Mouse (Mus musculus): ENCODE measurements at regions not wholly inside any gene's neighbourhood (a gene's known extent, or its start where the extent isn't known, plus 50 kb on each side); places are given as distances from the start of the nearest gene placed in this dataset.

GRCm38 (mm10) chr3:143736651-143737398 lies 468.2 kb downstream of the Lmo4 start:
- TF ChIP-seq CTCF (IDR thresholded peaks at IDR 0.05 in 2 of 3, conservative IDR thresholded peaks at IDR 0.05 in 1 of 3; ENCODE audit: control insufficient read depth in 1 of 3, insufficient read depth in 1 of 3, low read depth in 2 of 3, low read length in 3 of 3, poor library complexity in 1 of 3, severe bottlenecking in 1 of 3) (no peak), ZKSCAN1 (IDR thresholded peaks at IDR 0.05; ENCODE audit: low read depth, low read length) (no peak), POLR2AphosphoS2 (IDR thresholded peaks at IDR 0.05; ENCODE audit: low read length) (no peak), EP300 (IDR thresholded peaks at IDR 0.05; ENCODE audit: low read depth in 1 of 2, low read length in 2 of 2) (no peak), ETS1 (IDR thresholded peaks at IDR 0.05; ENCODE audit: low read depth, low read length) (no peak), SIN3A (IDR thresholded peaks at IDR 0.05; ENCODE audit: low read length) (no peak), HCFC1 (IDR thresholded peaks at IDR 0.05; ENCODE audit: low read depth, low read length) (no peak), NELFE (IDR thresholded peaks at IDR 0.05; ENCODE audit: low read depth, low read length) (no peak), TCF12 (IDR thresholded peaks at IDR 0.05; ENCODE audit: low read depth, low read length) (no peak), MXI1 (IDR thresholded peaks at IDR 0.05; ENCODE audit: low read depth, low read length) (no peak)
